Mouse (Mus musculus): ENCODE measurements around the gene Dgke. TPM values are rescaled to one million over a fixed set of nuclear protein-coding genes. Genes with fewer than 3 reads are reported as not detected.
"Not testable (repeated sequence)": the region's sequence is repeated elsewhere in the genome, so short reads cannot be mapped to it uniquely, and the experiment has no call there.

Dgke gene
- polyA plus RNA-seq (2015; fragmentation: Nextera tagmentation; extraction: Ambion mirVana) = 0.40 and 0.62 TPM in 2 replicates

- ATAC-seq (ENCODE audit: insufficient read depth) = no peak
- Histone ChIP-seq H3K4me3 (replicated peaks) (no peak within 1 kb of the TSS), H3K9ac (no peak within 1 kb of the TSS), H3K9me3 (replicated peaks) (no peaks in the 10 kb centered on the region), H3K4me2 (no peak within 1 kb of the TSS), H3K36me3 (replicated peaks) (no peaks in the 10 kb centered on the region), H3K27ac (replicated peaks) (no peak within 1 kb of the TSS), H3K27me3 (no peaks in the 10 kb centered on the region), H3K4me1 (replicated peaks) (peaks cover 15% of the 10 kb centered on the region)
- WGBS (ENCODE audit: insufficient replicate concordance) = 65% methylated on average over 1 of the region's 1 CpGs
Measured at GRCm38 (mm10) chr11:89066750-89067149, at the start of gene Dgke. Gene Dgke, minus strand, starts transcription at chr11:89066850.

- WGBS (ENCODE audit: insufficient replicate concordance) = 32% methylated on average over 12 of the region's 12 CpGs
- no peaks in the 10 kb centered on the region for H3K9me3 ChIP-seq (replicated peaks)
- H3K4me3 ChIP-seq (replicated peaks) = no peak overlapping the region
- no peaks in the 10 kb centered on the region for H3K27me3 ChIP-seq
- no peaks in the 10 kb centered on the region for H3K4me1 ChIP-seq (replicated peaks)
- no peak overlapping the region for H3K9ac ChIP-seq
- H3K36me3 ChIP-seq (replicated peaks) = no peaks in the 10 kb centered on the region
- H3K27ac ChIP-seq (replicated peaks) = no peak overlapping the region
- no peak for ATAC-seq (ENCODE audit: insufficient read depth)
- H3K4me2 ChIP-seq = no peak overlapping the region
Measured at GRCm38 (mm10) chr11:89107180-89107807, 40.6 kb upstream of the Dgke start.

- no peak overlapping the region for H3K4me2 ChIP-seq
Measured at GRCm38 (mm10) chr11:89105823-89106222, 39.2 kb upstream of the Dgke start.

GRCm38 (mm10) chr11:89105211-89105610 is 38.6 kb upstream of the Dgke start:
- Histone ChIP-seq H3K27ac (replicated peaks) (no peak overlapping the region), H3K36me3 (replicated peaks) (no peaks in the 10 kb centered on the region), H3K27me3 (no peaks in the 10 kb centered on the region), H3K4me2 (no peak overlapping the region), H3K4me3 (replicated peaks) (no peak overlapping the region), H3K4me1 (replicated peaks) (peaks cover 5% of the 10 kb centered on the region), H3K9ac (no peak overlapping the region), H3K9me3 (replicated peaks) (no peaks in the 10 kb centered on the region)
- no peak for ATAC-seq (ENCODE audit: insufficient read depth)
- WGBS (ENCODE audit: insufficient replicate concordance) = 72% methylated on average over 8 of the region's 8 CpGs

More at GRCm38 (mm10) chr11:89105823-89106222, 39.2 kb upstream of the Dgke start:
- ATAC-seq (ENCODE audit: insufficient read depth) = no peak
- Histone ChIP-seq H3K4me3 (replicated peaks) (no peak overlapping the region), H3K4me1 (replicated peaks) (no peaks in the 10 kb centered on the region; the same call in 1 of the 2 replicates), H3K27ac (replicated peaks) (no peak overlapping the region), H3K36me3 (replicated peaks) (no peaks in the 10 kb centered on the region), H3K27me3 (no peaks in the 10 kb centered on the region), H3K9me3 (replicated peaks) (no peaks in the 10 kb centered on the region), H3K9ac (no peak overlapping the region)
- 61% methylated on average over 11 of the region's 11 CpGs for WGBS (ENCODE audit: insufficient replicate concordance)

GRCm38 (mm10) chr11:89103166-89103565 is 36.5 kb upstream of the Dgke start:
- no peak overlapping the region for H3K4me2 ChIP-seq
- no peak overlapping the region for H3K27ac ChIP-seq (replicated peaks)
- no peaks in the 10 kb centered on the region for H3K36me3 ChIP-seq (replicated peaks)
- WGBS (ENCODE audit: insufficient replicate concordance) = 76% methylated on average over 14 of the region's 14 CpGs
- no peak for ATAC-seq (ENCODE audit: insufficient read depth)
- peaks cover 5% of the 10 kb centered on the region for H3K4me1 ChIP-seq (replicated peaks)
- no peaks in the 10 kb centered on the region; the same call in 1 of the 2 replicates for H3K27me3 ChIP-seq
- H3K9ac ChIP-seq = no peak overlapping the region
- H3K4me3 ChIP-seq (replicated peaks) = no peak overlapping the region
- no peaks in the 10 kb centered on the region for H3K9me3 ChIP-seq (replicated peaks)

GRCm38 (mm10) chr11:89100826-89101321 is 34.2 kb upstream of the Dgke start:
- H3K9me3 ChIP-seq (replicated peaks) = no peaks in the 10 kb centered on the region
- no peaks in the 10 kb centered on the region for H3K36me3 ChIP-seq (replicated peaks)
- H3K4me1 ChIP-seq (replicated peaks) = peaks cover 5% of the 10 kb centered on the region
- WGBS (ENCODE audit: insufficient replicate concordance) = 15% methylated on average over 17 of the region's 17 CpGs
- peak overlapping the region; percentile 63 for H3K4me2 ChIP-seq
- no peaks in the 10 kb centered on the region; the same call in 1 of the 2 replicates for H3K27me3 ChIP-seq
- no peak overlapping the region for H3K27ac ChIP-seq (replicated peaks)
- ATAC-seq (ENCODE audit: insufficient read depth) = peak; percentile 42; the same call in 1 of the 2 replicates
- H3K9ac ChIP-seq = 0 out of 2 replicates have a peak overlapping the region, but pooled peaks have one; percentile 6
- H3K4me3 ChIP-seq (replicated peaks) = peak overlapping the region; percentile 37

- H3K27ac ChIP-seq (replicated peaks) = no peak overlapping the region
- H3K27me3 ChIP-seq = no peaks in the 10 kb centered on the region; the same call in 1 of the 2 replicates
- peak; percentile 67 for ATAC-seq (ENCODE audit: insufficient read depth)
- H3K36me3 ChIP-seq (replicated peaks) = no peaks in the 10 kb centered on the region
- no peaks in the 10 kb centered on the region for H3K9me3 ChIP-seq (replicated peaks)
- peaks cover 5% of the 10 kb centered on the region for H3K4me1 ChIP-seq (replicated peaks)
- peak overlapping the region; percentile 37 for H3K4me3 ChIP-seq (replicated peaks)
- under 1% methylated on average over 9 of the region's 9 CpGs for WGBS (ENCODE audit: insufficient replicate concordance)
- peak overlapping the region; percentile 63 for H3K4me2 ChIP-seq
- H3K9ac ChIP-seq = 0 out of 2 replicates have a peak overlapping the region, but pooled peaks have one; percentile 6
Measured at GRCm38 (mm10) chr11:89100403-89100802, 33.8 kb upstream of the Dgke start.

GRCm38 (mm10) chr11:89098930-89099329 is 32.3 kb upstream of the Dgke start:
- no peak overlapping the region for H3K4me2 ChIP-seq
- no peaks in the 10 kb centered on the region; the same call in 1 of the 2 replicates for H3K27me3 ChIP-seq
- WGBS (ENCODE audit: insufficient replicate concordance) = 62% methylated on average over 6 of the region's 6 CpGs
- no peak for ATAC-seq (ENCODE audit: insufficient read depth)
- no peak overlapping the region for H3K4me3 ChIP-seq (replicated peaks)
- H3K9me3 ChIP-seq (replicated peaks) = no peaks in the 10 kb centered on the region
- H3K36me3 ChIP-seq (replicated peaks) = no peaks in the 10 kb centered on the region
- H3K4me1 ChIP-seq (replicated peaks) = peaks cover 5% of the 10 kb centered on the region
- no peak overlapping the region for H3K9ac ChIP-seq
- no peak overlapping the region for H3K27ac ChIP-seq (replicated peaks)

GRCm38 (mm10) chr11:89098083-89098835 is 31.6 kb upstream of the Dgke start:
- peak; percentile 18; the same call in 1 of the 2 replicates for ATAC-seq (ENCODE audit: insufficient read depth)
- Histone ChIP-seq H3K36me3 (replicated peaks) (no peaks in the 10 kb centered on the region), H3K4me2 (no peak overlapping the region), H3K27me3 (no peaks in the 10 kb centered on the region; the same call in 1 of the 2 replicates), H3K9ac (no peak overlapping the region), H3K4me3 (replicated peaks) (no peak overlapping the region), H3K27ac (replicated peaks) (no peak overlapping the region), H3K9me3 (replicated peaks) (no peaks in the 10 kb centered on the region), H3K4me1 (replicated peaks) (peaks cover 5% of the 10 kb centered on the region)
- WGBS (ENCODE audit: insufficient replicate concordance) = 48% methylated on average over 17 of the region's 17 CpGs

- H3K4me2 ChIP-seq; H3K4me1 ChIP-seq (replicated peaks); H3K27me3 ChIP-seq; H3K9ac ChIP-seq; H3K9me3 ChIP-seq (replicated peaks); H3K4me3 ChIP-seq (replicated peaks); H3K27ac ChIP-seq (replicated peaks); ATAC-seq (ENCODE audit: insufficient read depth); H3K36me3 ChIP-seq (replicated peaks): not testable (repeated sequence)
- 72% methylated on average over 10 of the region's 10 CpGs for WGBS (ENCODE audit: insufficient replicate concordance)
Measured at GRCm38 (mm10) chr11:89097292-89097691, 30.6 kb upstream of the Dgke start.

GRCm38 (mm10) chr11:89095306-89095705 is 28.7 kb upstream of the Dgke start:
- Histone ChIP-seq H3K4me1 (replicated peaks) (peaks cover under 1% of the 10 kb centered on the region), H3K4me3 (replicated peaks) (no peak overlapping the region), H3K9ac (no peak overlapping the region), H3K36me3 (replicated peaks) (no peaks in the 10 kb centered on the region), H3K9me3 (replicated peaks) (no peaks in the 10 kb centered on the region), H3K4me2 (no peak overlapping the region), H3K27me3 (no peaks in the 10 kb centered on the region; the same call in 1 of the 2 replicates), H3K27ac (replicated peaks) (no peak overlapping the region)
- 32% methylated on average over 3 of the region's 3 CpGs for WGBS (ENCODE audit: insufficient replicate concordance)
- ATAC-seq (ENCODE audit: insufficient read depth) = no peak

Measured in liver, embryonic 15.5 days (tissue).